Mouse (Mus musculus): Measurements from ENCODE around the gene Fam129b. TPM values are rescaled to one million over a fixed set of nuclear protein-coding genes. Genes with fewer than 3 reads are reported as not detected.

Gene Fam129b
- polyA plus RNA-seq, 1 experiment from 2014 or later = 25.3 TPM

DNA sequence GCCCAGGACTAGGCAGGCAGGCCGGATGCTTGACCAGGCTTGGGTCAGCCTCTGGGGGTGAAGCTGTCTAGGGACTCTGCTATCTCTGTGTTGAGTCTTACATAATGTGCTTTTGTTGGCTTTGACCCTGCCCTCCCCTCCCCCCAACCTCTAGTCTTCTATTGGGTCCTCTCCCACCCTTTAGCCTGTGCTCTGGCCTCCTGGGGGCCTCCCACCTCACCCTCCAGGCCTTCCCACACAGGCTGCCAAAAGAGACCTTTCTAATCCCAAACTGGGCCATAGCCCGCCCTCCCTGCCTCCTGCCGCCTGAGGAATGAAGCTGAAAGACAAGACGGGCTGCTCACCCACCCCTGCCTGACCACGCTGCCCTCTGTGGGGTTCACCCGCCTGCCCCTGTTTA, 5.1 kb downstream of the Fam129b start:
- no peak overlapping the region for H3K4me3 ChIP-seq (ENCODE audit: low read depth, low read length)
- no peaks in the 10 kb centered on the region for H3K27me3 ChIP-seq (ENCODE audit: control insufficient read depth, insufficient read depth, low read depth, low read length)
- H3K9ac ChIP-seq (ENCODE audit: low read depth, low read length) = 0 out of 2 replicates have a peak overlapping the region, but pooled peaks have one; percentile 38
- peak overlapping the region; percentile 38; the same call in 1 of the 2 replicates for H3K27ac ChIP-seq (ENCODE audit: low read length)
- H3K4me2 ChIP-seq (ENCODE audit: low read length) = peak overlapping the region; percentile 9; the same call in 1 of the 2 replicates
- no peak for ATAC-seq
- 22% methylated on average over 6 of the region's 6 CpGs for WGBS
- H3K36me3 ChIP-seq (ENCODE audit: control insufficient read depth, insufficient read depth, low read length) = no peaks in the 10 kb centered on the region
- H3K9me3 ChIP-seq (replicated peaks; ENCODE audit: control insufficient read depth, low read length, poor library complexity, severe bottlenecking) = no peaks in the 10 kb centered on the region
- H3K4me1 ChIP-seq (ENCODE audit: control insufficient read depth, insufficient read depth, low read length) = peaks cover 55% of the 10 kb centered on the region

GRCm38 (mm10) chr2:32881723-32882122, 5.8 kb downstream of the Fam129b start:
- Histone ChIP-seq H3K4me2 (ENCODE audit: low read length) (no peak overlapping the region), H3K4me3 (ENCODE audit: low read depth, low read length) (no peak overlapping the region), H3K36me3 (ENCODE audit: control insufficient read depth, insufficient read depth, low read length) (no peaks in the 10 kb centered on the region), H3K4me1 (ENCODE audit: control insufficient read depth, insufficient read depth, low read length) (peaks cover 54% of the 10 kb centered on the region), H3K27me3 (ENCODE audit: control insufficient read depth, insufficient read depth, low read depth, low read length) (no peaks in the 10 kb centered on the region), H3K9ac (ENCODE audit: low read depth, low read length) (no peak overlapping the region), H3K9me3 (replicated peaks; ENCODE audit: control insufficient read depth, low read length, poor library complexity, severe bottlenecking) (no peaks in the 10 kb centered on the region), H3K27ac (ENCODE audit: low read length) (0 out of 2 replicates have a peak overlapping the region, but pooled peaks have one; percentile 38)
- WGBS = 49% methylated on average over 3 of the region's 3 CpGs
- no peak for ATAC-seq

GRCm38 (mm10) chr2:32882283-32883043, 6.5 kb downstream of the Fam129b start:
- Histone ChIP-seq H3K9me3 (replicated peaks; ENCODE audit: control insufficient read depth, low read length, poor library complexity, severe bottlenecking) (no peaks in the 10 kb centered on the region), H3K9ac (ENCODE audit: low read depth, low read length) (no peak overlapping the region), H3K4me2 (ENCODE audit: low read length) (no peak overlapping the region), H3K27me3 (ENCODE audit: control insufficient read depth, insufficient read depth, low read depth, low read length) (no peaks in the 10 kb centered on the region), H3K4me3 (ENCODE audit: low read depth, low read length) (no peak overlapping the region), H3K36me3 (ENCODE audit: control insufficient read depth, insufficient read depth, low read length) (no peaks in the 10 kb centered on the region), H3K27ac (ENCODE audit: low read length) (peak overlapping the region; percentile 23; the same call in 1 of the 2 replicates), H3K4me1 (ENCODE audit: control insufficient read depth, insufficient read depth, low read length) (peaks cover 48% of the 10 kb centered on the region)
- WGBS = 62% methylated on average over 11 of the region's 21 CpGs
- no peak for ATAC-seq

DNA sequence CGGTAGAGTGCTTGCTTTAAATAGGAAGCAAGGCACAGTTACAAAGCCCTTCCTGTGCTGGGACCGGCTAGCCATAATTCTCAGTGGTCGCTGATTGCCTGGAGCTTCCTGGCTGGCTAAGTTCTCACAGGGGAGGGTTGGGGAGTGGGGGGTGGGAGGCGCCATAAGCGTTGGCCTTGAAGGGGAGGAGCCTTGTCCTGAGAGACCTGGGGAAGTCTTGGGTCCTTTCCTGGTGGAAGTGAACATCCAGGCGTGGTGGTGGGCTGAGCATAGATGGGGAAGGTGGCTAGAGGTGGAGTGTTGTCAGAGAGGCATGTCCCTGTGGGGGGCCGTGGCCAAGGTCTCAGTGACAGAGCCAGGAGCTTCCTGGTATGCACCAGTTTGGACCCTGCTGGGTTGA, 8.8 kb downstream of the Fam129b start:
- H3K36me3 ChIP-seq (ENCODE audit: control insufficient read depth, insufficient read depth, low read length) = no peaks in the 10 kb centered on the region
- no peak overlapping the region for H3K27ac ChIP-seq (ENCODE audit: low read length)
- no peaks in the 10 kb centered on the region for H3K27me3 ChIP-seq (ENCODE audit: control insufficient read depth, insufficient read depth, low read depth, low read length)
- peaks cover 31% of the 10 kb centered on the region for H3K4me1 ChIP-seq (ENCODE audit: control insufficient read depth, insufficient read depth, low read length)
- H3K4me2 ChIP-seq (ENCODE audit: low read length) = no peak overlapping the region
- no peak overlapping the region for H3K4me3 ChIP-seq (ENCODE audit: low read depth, low read length)
- H3K9me3 ChIP-seq (replicated peaks; ENCODE audit: control insufficient read depth, low read length, poor library complexity, severe bottlenecking) = no peaks in the 10 kb centered on the region
- H3K9ac ChIP-seq (ENCODE audit: low read depth, low read length) = no peak overlapping the region
- WGBS = 36% methylated on average over 7 of the region's 7 CpGs
- no peak for ATAC-seq

- H3K4me2 ChIP-seq (ENCODE audit: low read length) = no peak overlapping the region
- no peak overlapping the region for H3K27ac ChIP-seq (ENCODE audit: low read length)
- no peaks in the 10 kb centered on the region for H3K9me3 ChIP-seq (replicated peaks; ENCODE audit: control insufficient read depth, low read length, poor library complexity, severe bottlenecking)
- H3K4me1 ChIP-seq (ENCODE audit: control insufficient read depth, insufficient read depth, low read length) = peaks cover 6% of the 10 kb centered on the region; the same call in 1 of the 2 replicates
- ATAC-seq = no peak
- no peaks in the 10 kb centered on the region for H3K27me3 ChIP-seq (ENCODE audit: control insufficient read depth, insufficient read depth, low read depth, low read length)
- WGBS = 35% methylated on average over 9 of the region's 9 CpGs
- no peaks in the 10 kb centered on the region for H3K36me3 ChIP-seq (ENCODE audit: control insufficient read depth, insufficient read depth, low read length)
- 0 out of 2 replicates have a peak overlapping the region, but pooled peaks have one; percentile 26 for H3K9ac ChIP-seq (ENCODE audit: low read depth, low read length)
- H3K4me3 ChIP-seq (ENCODE audit: low read depth, low read length) = no peak overlapping the region
These were observed 12.1 kb downstream of the Fam129b start for GRCm38 (mm10) chr2:32888029-32888428.

DNA sequence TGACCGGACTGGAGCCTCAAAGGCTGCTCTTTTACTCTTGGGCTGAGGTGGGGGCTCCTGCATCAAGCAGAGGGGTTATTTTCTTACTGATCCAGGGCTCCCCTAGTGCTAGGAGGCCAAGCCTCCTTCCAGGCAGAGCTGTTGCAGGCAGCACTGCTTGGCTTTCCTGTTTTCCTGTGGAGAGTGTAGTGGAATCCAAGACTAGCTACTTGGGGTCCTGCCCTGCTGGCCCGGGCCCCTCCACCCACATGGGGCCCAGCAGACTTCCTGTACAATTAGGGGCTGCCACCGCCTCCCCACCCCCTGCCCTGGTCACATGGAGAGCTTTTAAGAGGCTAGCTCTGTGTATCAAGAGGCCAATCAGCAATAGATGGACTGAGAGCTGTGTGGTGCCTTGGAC, 12.6 kb downstream of the Fam129b start:
- no peak overlapping the region for H3K4me3 ChIP-seq (ENCODE audit: low read depth, low read length)
- no peak overlapping the region for H3K9ac ChIP-seq (ENCODE audit: low read depth, low read length)
- no peaks in the 10 kb centered on the region for H3K36me3 ChIP-seq (ENCODE audit: control insufficient read depth, insufficient read depth, low read length)
- no peaks in the 10 kb centered on the region for H3K27me3 ChIP-seq (ENCODE audit: control insufficient read depth, insufficient read depth, low read depth, low read length)
- no peak for ATAC-seq
- H3K27ac ChIP-seq (ENCODE audit: low read length) = no peak overlapping the region
- WGBS = 54% methylated on average over 3 of the region's 3 CpGs
- H3K9me3 ChIP-seq (replicated peaks; ENCODE audit: control insufficient read depth, low read length, poor library complexity, severe bottlenecking) = no peaks in the 10 kb centered on the region
- no peak overlapping the region for H3K4me2 ChIP-seq (ENCODE audit: low read length)
- peaks cover 6% of the 10 kb centered on the region; the same call in 1 of the 2 replicates for H3K4me1 ChIP-seq (ENCODE audit: control insufficient read depth, insufficient read depth, low read length)

DNA sequence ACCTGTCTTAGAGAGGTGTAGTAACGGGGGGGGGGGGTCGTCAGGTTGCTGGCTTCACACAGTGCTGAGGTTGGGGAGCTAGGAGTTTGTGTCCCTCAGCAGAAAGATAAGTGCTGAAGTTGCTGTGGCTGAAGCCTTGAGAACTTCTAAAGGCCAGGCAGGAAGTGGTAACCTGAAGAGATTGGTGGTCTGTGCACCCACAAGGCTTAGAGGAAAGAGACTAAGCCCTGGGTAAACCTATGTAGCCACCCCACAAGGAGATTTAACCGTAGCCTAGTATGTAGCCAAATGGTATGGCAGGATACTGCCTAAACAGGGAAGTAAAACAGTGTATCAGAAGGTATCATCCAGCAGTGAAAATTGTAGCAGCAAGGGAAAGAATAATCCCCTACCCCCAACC, 14.4 kb downstream of the Fam129b start:
- Histone ChIP-seq H3K27ac (ENCODE audit: low read length) (no peak overlapping the region), H3K36me3 (ENCODE audit: control insufficient read depth, insufficient read depth, low read length) (no peaks in the 10 kb centered on the region), H3K4me3 (ENCODE audit: low read depth, low read length) (no peak overlapping the region), H3K9me3 (replicated peaks; ENCODE audit: control insufficient read depth, low read length, poor library complexity, severe bottlenecking) (no peaks in the 10 kb centered on the region), H3K4me2 (ENCODE audit: low read length) (no peak overlapping the region), H3K4me1 (ENCODE audit: control insufficient read depth, insufficient read depth, low read length) (peaks cover 7% of the 10 kb centered on the region), H3K9ac (ENCODE audit: low read depth, low read length) (no peak overlapping the region), H3K27me3 (ENCODE audit: control insufficient read depth, insufficient read depth, low read depth, low read length) (no peaks in the 10 kb centered on the region)
- no peak for ATAC-seq
- 88% methylated on average over 3 of the region's 3 CpGs for WGBS

- 77% methylated on average over 9 of the region's 9 CpGs for WGBS
- Histone ChIP-seq H3K27me3 (ENCODE audit: control insufficient read depth, insufficient read depth, low read depth, low read length) (no peaks in the 10 kb centered on the region), H3K36me3 (ENCODE audit: control insufficient read depth, insufficient read depth, low read length) (no peaks in the 10 kb centered on the region), H3K4me1 (ENCODE audit: control insufficient read depth, insufficient read depth, low read length) (peaks cover 16% of the 10 kb centered on the region), H3K9me3 (replicated peaks; ENCODE audit: control insufficient read depth, low read length, poor library complexity, severe bottlenecking) (no peaks in the 10 kb centered on the region), H3K27ac (ENCODE audit: low read length) (no peak overlapping the region), H3K4me3 (ENCODE audit: low read depth, low read length) (no peak overlapping the region), H3K9ac (ENCODE audit: low read depth, low read length) (no peak overlapping the region), H3K4me2 (ENCODE audit: low read length) (no peak overlapping the region)
- ATAC-seq = no peak
These were observed 15.4 kb downstream of the Fam129b start for GRCm38 (mm10) chr2:32891278-32891677.

DNA sequence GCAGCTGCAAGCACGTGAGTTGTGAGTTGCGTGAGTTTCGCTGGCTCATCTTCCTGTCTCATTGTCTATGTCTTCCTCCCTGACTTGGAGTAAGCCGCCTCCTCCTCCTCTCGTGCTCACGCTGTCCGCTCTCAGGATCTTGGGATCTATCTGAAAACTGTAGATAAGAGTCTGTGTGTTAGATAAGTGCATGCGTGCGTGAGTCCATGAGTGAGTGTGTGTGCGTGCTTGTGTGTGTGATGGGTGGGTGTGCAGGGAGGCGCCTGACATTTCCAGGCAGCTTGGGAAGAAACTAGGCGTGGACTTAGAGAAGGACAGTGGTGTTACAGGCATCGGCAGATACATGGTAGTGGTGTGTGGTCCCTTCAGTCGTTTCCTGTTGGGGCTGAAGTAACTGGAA, 16.6 kb downstream of the Fam129b start:
- peaks cover 22% of the 10 kb centered on the region for H3K4me1 ChIP-seq (ENCODE audit: control insufficient read depth, insufficient read depth, low read length)
- H3K9ac ChIP-seq (ENCODE audit: low read depth, low read length) = no peak overlapping the region
- ATAC-seq = no peak
- H3K4me3 ChIP-seq (ENCODE audit: low read depth, low read length) = no peak overlapping the region
- no peaks in the 10 kb centered on the region for H3K27me3 ChIP-seq (ENCODE audit: control insufficient read depth, insufficient read depth, low read depth, low read length)
- H3K27ac ChIP-seq (ENCODE audit: low read length) = no peak overlapping the region
- no peak overlapping the region for H3K4me2 ChIP-seq (ENCODE audit: low read length)
- WGBS = 94% methylated on average over 14 of the region's 14 CpGs
- no peaks in the 10 kb centered on the region for H3K36me3 ChIP-seq (ENCODE audit: control insufficient read depth, insufficient read depth, low read length)
- no peaks in the 10 kb centered on the region for H3K9me3 ChIP-seq (replicated peaks; ENCODE audit: control insufficient read depth, low read length, poor library complexity, severe bottlenecking)
